Mouse (Mus musculus): ENCODE data around the gene Olfr559. TPM values are rescaled to one million over a fixed set of nuclear protein-coding genes. Genes with fewer than 3 reads are reported as not detected.

Gene Olfr559
- not detected for polyA plus RNA-seq (2017; shearing (Covaris generic))

GRCm38 (mm10) chr7:102727391-102727790 lies at the start of gene Olfr559:
Gene Olfr559, minus strand, starts transcription at chr7:102727491.

GRCm38 (mm10) chr7:102770921-102771320 lies 43.6 kb upstream of the Olfr559 start, which contains the start of gene Olfr561:
Gene Olfr561, plus strand, starts transcription at chr7:102771221.

GRCm38 (mm10) chr7:102759266-102759665 lies 32.0 kb upstream of the Olfr559 start, which contains the start of the genes Olfr560 and Olfr78:
Gene Olfr560, minus strand, starts transcription at chr7:102759366.
Gene Olfr78, minus strand, starts transcription at chr7:102759471.

GRCm38 (mm10) chr7:102718970-102719369 lies 8.3 kb downstream of the Olfr559 start, which contains the start of gene Olfr33:
Gene Olfr33, minus strand, starts transcription at chr7:102719070.

GRCm38 (mm10) chr7:102701915-102702314 lies 25.4 kb downstream of the Olfr559 start, which contains the start of gene Olfr558:
Gene Olfr558, plus strand, starts transcription at chr7:102702215.

GRCm38 (mm10) chr7:102695358-102696125 lies 31.7 kb downstream of the Olfr559 start, which contains the start of gene Olfr557:
Gene Olfr557, plus strand, starts transcription at chr7:102695910.

GRCm38 (mm10) chr7:102686944-102687501 lies 40.3 kb downstream of the Olfr559 start, which contains the start of gene Trim68:
Gene Trim68, minus strand, starts transcription at chr7:102687327.

Other genes starting within 250 kb of the Olfr559 start
- gene Olfr543, start 245.8 kb downstream of the Olfr559 start, polyA plus RNA-seq (2017; shearing (Covaris generic)), result not detected
- gene Olfr544, start 239.2 kb downstream of the Olfr559 start, polyA plus RNA-seq (2017; shearing (Covaris generic)), result not detected
- gene Olfr545, start 227.9 kb downstream of the Olfr559 start, polyA plus RNA-seq (2017; shearing (Covaris generic)), result 0.09 TPM
- gene Olfr547, start 192.7 kb downstream of the Olfr559 start, polyA plus RNA-seq (2017; shearing (Covaris generic)), result not detected
- gene Olfr548-ps1, start 186.6 kb downstream of the Olfr559 start, polyA plus RNA-seq (2017; shearing (Covaris generic)), result not detected
- gene Olfr549, start 177.6 kb downstream of the Olfr559 start, polyA plus RNA-seq (2017; shearing (Covaris generic)), result not detected
- gene Trim21, start 162.0 kb downstream of the Olfr559 start, polyA plus RNA-seq (2017; shearing (Covaris generic)), result 116 TPM
- not detected for gene Olfr550, start 156.0 kb downstream of the Olfr559 start, polyA plus RNA-seq (2017; shearing (Covaris generic))
- gene Olfr551, start 135.6 kb downstream of the Olfr559 start, polyA plus RNA-seq (2017; shearing (Covaris generic)), result not detected
- not detected for gene Olfr552, start 129.7 kb downstream of the Olfr559 start, polyA plus RNA-seq (2017; shearing (Covaris generic))
- gene Olfr553, start 109.3 kb downstream of the Olfr559 start, polyA plus RNA-seq (2017; shearing (Covaris generic)), result not detected
- not detected for gene Olfr554, start 89.1 kb downstream of the Olfr559 start, polyA plus RNA-seq (2017; shearing (Covaris generic))
- gene Olfr555, start 68.7 kb downstream of the Olfr559 start, polyA plus RNA-seq (2017; shearing (Covaris generic)), result not detected
- gene Olfr556, start 62.6 kb downstream of the Olfr559 start, polyA plus RNA-seq (2017; shearing (Covaris generic)), result not detected
- gene Trim68, start 40.2 kb downstream of the Olfr559 start, polyA plus RNA-seq (2017; shearing (Covaris generic)), result 17.4 TPM
- not detected for gene Olfr557, start 31.6 kb downstream of the Olfr559 start, polyA plus RNA-seq (2017; shearing (Covaris generic))
- gene Olfr558, start 25.3 kb downstream of the Olfr559 start, polyA plus RNA-seq (2017; shearing (Covaris generic)), result not detected
- not detected for gene Olfr33, start 8.4 kb downstream of the Olfr559 start, polyA plus RNA-seq (2017; shearing (Covaris generic))
- not detected for gene Olfr560, start 31.9 kb upstream of the Olfr559 start, polyA plus RNA-seq (2017; shearing (Covaris generic))
- gene Olfr78, start 32.0 kb upstream of the Olfr559 start, polyA plus RNA-seq (2017; shearing (Covaris generic)), result not detected
- gene Olfr561, start 43.7 kb upstream of the Olfr559 start, polyA plus RNA-seq (2017; shearing (Covaris generic)), result not detected
- not detected for gene Olfr564, start 76.0 kb upstream of the Olfr559 start, polyA plus RNA-seq (2017; shearing (Covaris generic))
- not detected for gene Olfr566, start 131.3 kb upstream of the Olfr559 start, polyA plus RNA-seq (2017; shearing (Covaris generic))
- not detected for gene Olfr568, start 149.6 kb upstream of the Olfr559 start, polyA plus RNA-seq (2017; shearing (Covaris generic))
- gene Olfr569, start 163.4 kb upstream of the Olfr559 start, polyA plus RNA-seq (2017; shearing (Covaris generic)), result not detected
- not detected for gene Olfr570, start 167.1 kb upstream of the Olfr559 start, polyA plus RNA-seq (2017; shearing (Covaris generic))
- gene Olfr571, start 190.0 kb upstream of the Olfr559 start, polyA plus RNA-seq (2017; shearing (Covaris generic)), result not detected
- not detected for gene Olfr572, start 196.9 kb upstream of the Olfr559 start, polyA plus RNA-seq (2017; shearing (Covaris generic))
- gene Olfr573-ps1, start 215.1 kb upstream of the Olfr559 start, polyA plus RNA-seq (2017; shearing (Covaris generic)), result not detected
- not detected for gene Olfr574, start 221.0 kb upstream of the Olfr559 start, polyA plus RNA-seq (2017; shearing (Covaris generic))
- gene Olfr575, start 231.3 kb upstream of the Olfr559 start, polyA plus RNA-seq (2017; shearing (Covaris generic)), result not detected
- not detected for gene Olfr576, start 235.2 kb upstream of the Olfr559 start, polyA plus RNA-seq (2017; shearing (Covaris generic))
- not detected for gene Olfr577, start 248.5 kb upstream of the Olfr559 start, polyA plus RNA-seq (2017; shearing (Covaris generic))